Mouse (Mus musculus) lung, embryonic 14.5 days (tissue): Measurements from ENCODE around the gene Gm20518. TPM values are rescaled to one million over a fixed set of nuclear protein-coding genes. Genes with fewer than 3 reads are reported as not detected.

Experiments used
- ATAC-seq: fragments of 200-750 bp; cut with Nextera tagmentation; 2 replicates; pipeline ENCODE4 v1.8.0; 2017; ENCODE audit warnings: mild to moderate bottlenecking, moderate TSS enrichment, moderate library complexity; ENCODE audit not compliant: insufficient read depth
- DNase-seq: peaks from one replicate; pipeline ENCODE4 v3.0.0-alpha.2; 2015
- H3K27ac ChIP-seq: fragments of 300-500 bp; sonication (generic); 2 replicates; pipeline ENCODE4 v1.5.1; 2014; ENCODE audit warnings: low read depth, mild to moderate bottlenecking, moderate library complexity
- H3K27me3 ChIP-seq: fragments of 300-500 bp; sonication (generic); 2 replicates; pipeline ENCODE4 v1.6.1; 2014; ENCODE audit warnings: low read length, control low read depth; ENCODE audit not compliant: insufficient read depth
- H3K36me3 ChIP-seq: fragments of 300-500 bp; sonication (generic); 2 replicates; pipeline ENCODE4 v1.6.1; 2014; ENCODE audit warnings: control low read depth; ENCODE audit not compliant: insufficient read depth
- H3K4me1 ChIP-seq: fragments of 300-500 bp; sonication (generic); 2 replicates; pipeline ENCODE4 v1.6.1; 2014; ENCODE audit warnings: antibody characterized with exemption, control low read depth; ENCODE audit not compliant: insufficient read depth
- H3K4me2 ChIP-seq: fragments of 300-500 bp; sonication (generic); 2 replicates; pipeline ENCODE4 v1.6.1; 2014; ENCODE audit warnings: mild to moderate bottlenecking
- H3K4me3 ChIP-seq: fragments of 300-500 bp; sonication (generic); 2 replicates; pipeline ENCODE4 v1.5.1; 2014; ENCODE audit warnings: low read depth, low read length
- H3K9ac ChIP-seq: fragments of 300-500 bp; sonication (generic); 2 replicates; pipeline ENCODE4 v1.6.1; 2014
- H3K9me3 ChIP-seq: fragments of 300-500 bp; sonication (generic); 2 replicates; pipeline ENCODE4 v1.6.1; 2016; ENCODE audit warnings: low read depth, low read length, control low read depth
- CTCF ChIP-seq: IDR thresholded peaks from 2 replicates; pipeline ENCODE4 v1.5.1; 2016; ENCODE audit warnings: antibody characterized with exemption, low read depth
- WGBS: fragments of 180-500 bp; shearing (Covaris S2); extraction: QIAGEN DNeasy Blood & Tissue Kit; methylation state at CpG from one replicate; pipeline ENCODE4 v1.1.7; 2014; 5-methylcytosine and 5-hydroxymethylcytosine counted together
- polyA plus RNA-seq: library from polyadenylated mRNA; unstranded; fragments of >200 nt; fragmentation: Nextera tagmentation; extraction: Ambion mirVana; gene quantifications from 2 replicates; pipeline ENCODE4 v1.2.1, GENCODE M21; 2014

Gene Gm20518
- polyA plus RNA-seq, 1 experiment from 2014 or later: 0.29 TPM

- Histone ChIP-seq H3K36me3 (peaks cover 11% of the 10 kb centered on the region; the same call in 1 of the 2 replicates), H3K4me1 (0 out of 2 replicates have a peak, but pooled peaks cover 4% of the 10 kb centered on the region), H3K4me3 (no peak overlapping the region), H3K9me3 (no peaks in the 10 kb centered on the region), H3K27ac (no peak overlapping the region), H3K9ac (no peak overlapping the region), H3K27me3 (no peaks in the 10 kb centered on the region), H3K4me2 (no peak overlapping the region)
- no peak for ATAC-seq
- DNase-seq: peak; percentile 17
- no peak for TF ChIP-seq CTCF
These were observed 9.3 kb downstream of the Gm20518 start for GRCm38 (mm10) chr16:17882196-17882595.

- Histone ChIP-seq H3K27ac (no peak overlapping the region), H3K27me3 (no peaks in the 10 kb centered on the region), H3K4me1 (0 out of 2 replicates have a peak, but pooled peaks cover 4% of the 10 kb centered on the region), H3K4me2 (no peak overlapping the region), H3K4me3 (no peak overlapping the region), H3K9ac (no peak overlapping the region), H3K9me3 (no peaks in the 10 kb centered on the region), H3K36me3 (peaks cover 9% of the 10 kb centered on the region; the same call in 1 of the 2 replicates)
- DNase-seq: no peak
- TF ChIP-seq CTCF: no peak
- WGBS: 75% methylated on average over 4 of the region's 4 CpGs
- ATAC-seq: no peak
These were observed 11.9 kb downstream of the Gm20518 start for GRCm38 (mm10) chr16:17879571-17879970.

DNA sequence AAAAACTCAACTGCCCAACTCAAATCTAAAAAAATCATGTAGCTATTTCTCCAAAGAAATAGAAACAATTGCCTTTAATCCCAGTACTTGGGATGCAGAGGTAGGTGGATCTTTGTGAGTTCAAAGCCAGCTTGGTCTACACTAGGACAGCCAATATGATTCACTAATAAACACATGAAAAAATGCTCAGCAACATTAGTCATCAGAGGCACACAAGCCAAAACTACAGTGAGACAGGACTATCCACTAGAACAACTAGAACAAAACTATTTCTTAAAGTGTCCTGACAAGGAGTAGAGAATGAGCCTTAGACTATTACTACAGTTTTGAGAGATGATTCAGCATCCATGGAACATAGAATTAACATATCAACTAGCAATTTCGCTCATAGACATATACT is 15.4 kb downstream of the Gm20518 start:
- Histone ChIP-seq H3K27me3 (no peaks in the 10 kb centered on the region), H3K4me1 (no peaks in the 10 kb centered on the region), H3K9ac (no peak overlapping the region), H3K4me3 (no peak overlapping the region), H3K36me3 (peaks cover 19% of the 10 kb centered on the region), H3K27ac (no peak overlapping the region), H3K4me2 (no peak overlapping the region), H3K9me3 (no peaks in the 10 kb centered on the region)
- no peak for TF ChIP-seq CTCF
- WGBS: 94% methylated on average over 1 of the region's 1 CpGs
- DNase-seq: no peak
- no peak for ATAC-seq

- Histone ChIP-seq H3K27me3 (no peaks in the 10 kb centered on the region), H3K9ac (no peak overlapping the region), H3K4me3 (no peak overlapping the region), H3K9me3 (no peaks in the 10 kb centered on the region), H3K4me2 (no peak overlapping the region), H3K36me3 (peaks cover 28% of the 10 kb centered on the region), H3K4me1 (no peaks in the 10 kb centered on the region), H3K27ac (no peak overlapping the region)
- ATAC-seq (no peak), DNase-seq (no peak)
- 60% methylated on average over 4 of the region's 4 CpGs for whole genome bisulfite sequencing
- TF ChIP-seq CTCF: no peak
These were observed 16.3 kb downstream of the Gm20518 start for GRCm38 (mm10) chr16:17875174-17875573.

GRCm38 (mm10) chr16:17872995-17873394 is 18.5 kb downstream of the Gm20518 start:
- WGBS: 25% methylated on average over 4 of the region's 4 CpGs

GRCm38 (mm10) chr16:17871248-17871647 is 20.2 kb downstream of the Gm20518 start:
- Histone ChIP-seq H3K9ac (no peak overlapping the region), H3K4me3 (no peak overlapping the region), H3K27ac (no peak overlapping the region), H3K27me3 (no peaks in the 10 kb centered on the region), H3K4me2 (no peak overlapping the region), H3K9me3 (no peaks in the 10 kb centered on the region), H3K4me1 (no peaks in the 10 kb centered on the region), H3K36me3 (peaks cover 39% of the 10 kb centered on the region)
- WGBS: 56% methylated on average over 5 of the region's 5 CpGs
- ATAC-seq (no peak), DNase-seq (no peak)
- TF ChIP-seq CTCF: no peak

More at GRCm38 (mm10) chr16:17872995-17873394, 18.5 kb downstream of the Gm20518 start:
- H3K27me3 ChIP-seq: no peaks in the 10 kb centered on the region
- peaks cover 39% of the 10 kb centered on the region for H3K36me3 ChIP-seq
- H3K27ac ChIP-seq: no peak overlapping the region
- ATAC-seq (no peak), DNase-seq (no peak)
- H3K9me3 ChIP-seq: no peaks in the 10 kb centered on the region
- no peaks in the 10 kb centered on the region for H3K4me1 ChIP-seq
- no peak overlapping the region for H3K4me3 ChIP-seq
- H3K9ac ChIP-seq: no peak overlapping the region
- TF ChIP-seq CTCF: no peak
- no peak overlapping the region for H3K4me2 ChIP-seq

GRCm38 (mm10) chr16:17865770-17866169 is 25.7 kb downstream of the Gm20518 start:
- DNase-seq (no peak), ATAC-seq (no peak)
- no peak overlapping the region for H3K4me3 ChIP-seq
- H3K36me3 ChIP-seq: peaks cover 27% of the 10 kb centered on the region; the same call in 1 of the 2 replicates
- no peak overlapping the region for H3K27ac ChIP-seq
- no peak overlapping the region for H3K9ac ChIP-seq
- H3K4me1 ChIP-seq: no peaks in the 10 kb centered on the region
- no peaks in the 10 kb centered on the region for H3K27me3 ChIP-seq
- no peak for TF ChIP-seq CTCF
- WGBS: 73% methylated on average over 6 of the region's 6 CpGs
- no peak overlapping the region for H3K4me2 ChIP-seq
- H3K9me3 ChIP-seq: no peaks in the 10 kb centered on the region

GRCm38 (mm10) chr16:17865293-17865692 is 26.2 kb downstream of the Gm20518 start:
- H3K4me1 ChIP-seq: no peaks in the 10 kb centered on the region
- H3K4me3 ChIP-seq: no peak overlapping the region
- no peak overlapping the region for H3K27ac ChIP-seq
- no peak overlapping the region for H3K9ac ChIP-seq
- ATAC-seq (no peak), DNase-seq (no peak)
- no peak for TF ChIP-seq CTCF
- 68% methylated on average over 2 of the region's 2 CpGs for WGBS
- peaks cover 28% of the 10 kb centered on the region; the same call in 1 of the 2 replicates for H3K36me3 ChIP-seq
- no peaks in the 10 kb centered on the region for H3K9me3 ChIP-seq
- H3K27me3 ChIP-seq: no peaks in the 10 kb centered on the region
- no peak overlapping the region for H3K4me2 ChIP-seq
